Mouse (Mus musculus) heart, embryonic 15.5 days (tissue): ENCODE measurements at regions not wholly inside any gene's neighbourhood (a gene's known extent, or its start where the extent isn't known, plus 50 kb on each side); places are given as distances from the start of the nearest gene placed in this dataset.

Experiments used
- ATAC-seq: fragments of 200-750 bp; cut with Nextera tagmentation; replicated peaks from 2 replicates; pipeline ENCODE4 v1.8.0; 2017; ENCODE audit warnings: low read depth, moderate TSS enrichment; ENCODE audit not compliant: insufficient number of reproducible peaks, insufficient read depth, low FRiP score
- H3K27ac ChIP-seq: fragments of 300-500 bp; sonication (generic); 2 replicates; pipeline ENCODE4 v1.5.1; 2015; ENCODE audit warnings: mild to moderate bottlenecking, inconsistent platforms
- H3K27me3 ChIP-seq: fragments of 300-500 bp; sonication (generic); 2 replicates; pipeline ENCODE4 v1.6.1; 2015; ENCODE audit warnings: inconsistent platforms
- H3K36me3 ChIP-seq: fragments of 300-500 bp; sonication (generic); 2 replicates; pipeline ENCODE4 v1.6.1; 2015; ENCODE audit warnings: mild to moderate bottlenecking, inconsistent platforms
- H3K4me1 ChIP-seq: fragments of 300-500 bp; sonication (generic); replicated peaks from 2 replicates; pipeline ENCODE4 v1.6.1; 2015; ENCODE audit warnings: inconsistent platforms
- H3K4me2 ChIP-seq: fragments of 300-500 bp; sonication (generic); 2 replicates; pipeline ENCODE4 v1.6.1; 2015; ENCODE audit warnings: inconsistent platforms, mild to moderate bottlenecking, moderate library complexity
- H3K4me3 ChIP-seq: fragments of 300-500 bp; sonication (generic); 2 replicates; pipeline ENCODE4 v1.5.1; 2015; ENCODE audit warnings: mild to moderate bottlenecking, inconsistent platforms
- H3K9ac ChIP-seq: fragments of 300-500 bp; sonication (generic); 2 replicates; pipeline ENCODE4 v1.6.1; 2015; ENCODE audit warnings: mild to moderate bottlenecking, inconsistent platforms
- H3K9me3 ChIP-seq: fragments of 300-500 bp; sonication (generic); replicated peaks from 2 replicates; pipeline ENCODE4 v1.6.1; 2016; ENCODE audit warnings: inconsistent platforms
- WGBS: fragments of 180-500 bp; shearing (Covaris S2); methylation state at CpG from one replicate; pipeline ENCODE4 v1.1.7; 2015; ENCODE audit warnings: mixed read lengths; 5-methylcytosine and 5-hydroxymethylcytosine counted together

GRCm38 (mm10) chr11:37772481-37773089 lies 536.8 kb upstream of the Tenm2 start:
- no peak for ATAC-seq
- Histone ChIP-seq H3K36me3 (no peaks in the 10 kb centered on the region), H3K4me3 (no peak overlapping the region), H3K4me2 (no peak overlapping the region), H3K27me3 (no peaks in the 10 kb centered on the region), H3K9me3 (no peaks in the 10 kb centered on the region), H3K9ac (no peak overlapping the region), H3K27ac (no peak overlapping the region), H3K4me1 (no peaks in the 10 kb centered on the region)
- WGBS, result 67% methylated on average over 2 of the region's 2 CpGs

- Histone ChIP-seq H3K9me3 (no peaks in the 10 kb centered on the region), H3K27ac (no peak overlapping the region), H3K4me3 (no peak overlapping the region), H3K27me3 (no peaks in the 10 kb centered on the region), H3K4me1 (no peaks in the 10 kb centered on the region), H3K4me2 (no peak overlapping the region), H3K36me3 (no peaks in the 10 kb centered on the region), H3K9ac (no peak overlapping the region)
- no peak for ATAC-seq
- WGBS, result 72% methylated on average over 3 of the region's 3 CpGs
These were observed 535.1 kb upstream of the Tenm2 start for GRCm38 (mm10) chr11:37770881-37771280.

- Histone ChIP-seq H3K9me3 (no peaks in the 10 kb centered on the region), H3K4me3 (no peak overlapping the region), H3K4me1 (no peaks in the 10 kb centered on the region), H3K27ac (no peak overlapping the region), H3K9ac (no peak overlapping the region), H3K27me3 (no peaks in the 10 kb centered on the region), H3K36me3 (no peaks in the 10 kb centered on the region), H3K4me2 (no peak overlapping the region)
- no peak for ATAC-seq
- WGBS, result 62% methylated on average over 3 of the region's 3 CpGs
These were observed 532.4 kb upstream of the Tenm2 start for GRCm38 (mm10) chr11:37768121-37768520.

- no peak overlapping the region for H3K9ac ChIP-seq
These were observed 500.2 kb upstream of the Tenm2 start for GRCm38 (mm10) chr11:37735992-37736391.

GRCm38 (mm10) chr11:37735501-37735900 lies 499.7 kb upstream of the Tenm2 start:
- no peaks in the 10 kb centered on the region for H3K36me3 ChIP-seq
- no peak overlapping the region for H3K4me2 ChIP-seq
- no peak overlapping the region for H3K27ac ChIP-seq
- ATAC-seq, result no peak
- no peaks in the 10 kb centered on the region for H3K27me3 ChIP-seq
- no peaks in the 10 kb centered on the region for H3K4me1 ChIP-seq
- no peak overlapping the region for H3K9ac ChIP-seq
- H3K9me3 ChIP-seq, result no peaks in the 10 kb centered on the region
- H3K4me3 ChIP-seq, result no peak overlapping the region
- 75% methylated on average over 2 of the region's 2 CpGs for WGBS

More at GRCm38 (mm10) chr11:37735992-37736391, 500.2 kb upstream of the Tenm2 start:
- no peaks in the 10 kb centered on the region for H3K27me3 ChIP-seq
- H3K4me1 ChIP-seq, result no peaks in the 10 kb centered on the region
- no peak overlapping the region for H3K4me2 ChIP-seq
- H3K36me3 ChIP-seq, result no peaks in the 10 kb centered on the region
- H3K27ac ChIP-seq, result no peak overlapping the region
- no peak for ATAC-seq
- no peaks in the 10 kb centered on the region for H3K9me3 ChIP-seq
- no peak overlapping the region for H3K4me3 ChIP-seq

- H3K36me3 ChIP-seq, result no peaks in the 10 kb centered on the region
- ATAC-seq, result no peak
- no peak overlapping the region for H3K4me3 ChIP-seq
- no peak overlapping the region for H3K9ac ChIP-seq
- H3K27me3 ChIP-seq, result no peaks in the 10 kb centered on the region
- no peak overlapping the region for H3K27ac ChIP-seq
- no peaks in the 10 kb centered on the region for H3K4me1 ChIP-seq
- H3K4me2 ChIP-seq, result no peak overlapping the region
- 60% methylated on average over 2 of the region's 2 CpGs for WGBS
- H3K9me3 ChIP-seq, result no peaks in the 10 kb centered on the region
These were observed 461.2 kb upstream of the Tenm2 start for GRCm38 (mm10) chr11:37696981-37697380.

GRCm38 (mm10) chr11:37678484-37679193 lies 442.9 kb upstream of the Tenm2 start:
- Histone ChIP-seq H3K4me2 (no peak overlapping the region), H3K4me1 (no peaks in the 10 kb centered on the region), H3K27ac (no peak overlapping the region), H3K36me3 (no peaks in the 10 kb centered on the region), H3K9me3 (no peaks in the 10 kb centered on the region), H3K4me3 (no peak overlapping the region), H3K27me3 (no peaks in the 10 kb centered on the region), H3K9ac (no peak overlapping the region)
- WGBS, result 64% methylated on average over 1 of the region's 1 CpGs
- no peak for ATAC-seq

GRCm38 (mm10) chr11:37671320-37671719 lies 435.6 kb upstream of the Tenm2 start:
- Histone ChIP-seq H3K27me3 (no peaks in the 10 kb centered on the region), H3K36me3 (no peaks in the 10 kb centered on the region), H3K4me2 (no peak overlapping the region), H3K9me3 (no peaks in the 10 kb centered on the region), H3K4me3 (no peak overlapping the region), H3K9ac (no peak overlapping the region), H3K4me1 (no peaks in the 10 kb centered on the region), H3K27ac (no peak overlapping the region)
- WGBS, result 42% methylated on average over 3 of the region's 3 CpGs
- ATAC-seq, result no peak

- ATAC-seq, result no peak
- no peak overlapping the region for H3K27ac ChIP-seq
- H3K4me2 ChIP-seq, result no peak overlapping the region
- H3K4me1 ChIP-seq, result no peaks in the 10 kb centered on the region
- H3K9me3 ChIP-seq, result no peaks in the 10 kb centered on the region
- WGBS, result 80% methylated on average over 1 of the region's 1 CpGs
- no peaks in the 10 kb centered on the region for H3K27me3 ChIP-seq
- H3K4me3 ChIP-seq, result no peak overlapping the region
- no peak overlapping the region for H3K9ac ChIP-seq
- no peaks in the 10 kb centered on the region for H3K36me3 ChIP-seq
These were observed 431.2 kb upstream of the Tenm2 start for GRCm38 (mm10) chr11:37666925-37667324.

GRCm38 (mm10) chr11:37650095-37650494 lies 414.3 kb upstream of the Tenm2 start:
- no peak overlapping the region for H3K4me3 ChIP-seq
- H3K4me1 ChIP-seq, result no peaks in the 10 kb centered on the region
- no peaks in the 10 kb centered on the region for H3K36me3 ChIP-seq
- no peak for ATAC-seq
- 88% methylated on average over 11 of the region's 11 CpGs for WGBS
- no peak overlapping the region for H3K27ac ChIP-seq
- no peak overlapping the region for H3K9ac ChIP-seq
- no peak overlapping the region for H3K4me2 ChIP-seq
- H3K9me3 ChIP-seq, result no peaks in the 10 kb centered on the region
- H3K27me3 ChIP-seq, result no peaks in the 10 kb centered on the region

- no peak for ATAC-seq
- no peak overlapping the region for H3K9ac ChIP-seq
- H3K4me3 ChIP-seq, result no peak overlapping the region
- no peaks in the 10 kb centered on the region for H3K9me3 ChIP-seq
- H3K36me3 ChIP-seq, result no peaks in the 10 kb centered on the region
- WGBS, result 72% methylated on average over 2 of the region's 2 CpGs
- no peak overlapping the region for H3K27ac ChIP-seq
- no peak overlapping the region for H3K4me2 ChIP-seq
- no peaks in the 10 kb centered on the region for H3K27me3 ChIP-seq
- H3K4me1 ChIP-seq, result no peaks in the 10 kb centered on the region
These were observed 387.5 kb upstream of the Tenm2 start for GRCm38 (mm10) chr11:37623290-37623689.

- Histone ChIP-seq H3K9ac (no peak overlapping the region), H3K4me1 (no peaks in the 10 kb centered on the region), H3K36me3 (no peaks in the 10 kb centered on the region), H3K4me2 (no peak overlapping the region), H3K27ac (no peak overlapping the region), H3K4me3 (no peak overlapping the region), H3K9me3 (no peaks in the 10 kb centered on the region), H3K27me3 (no peaks in the 10 kb centered on the region)
- 67% methylated on average over 1 of the region's 1 CpGs for WGBS
- ATAC-seq, result no peak
These were observed 364.8 kb upstream of the Tenm2 start for GRCm38 (mm10) chr11:37600533-37600932.
